Mouse (Mus musculus) heart, embryonic 14.5 days (tissue): ENCODE results near the gene Muc4. TPM values are rescaled to one million over a fixed set of nuclear protein-coding genes. Genes with fewer than 3 reads are reported as not detected.

Source experiments
- ATAC-seq: fragments of 200-750 bp; cut with Nextera tagmentation; 2 replicates; pipeline ENCODE4 v1.8.0; 2017; ENCODE audit warnings: low read depth, moderate TSS enrichment; ENCODE audit not compliant: insufficient number of reproducible peaks, insufficient read depth, low FRiP score
- H3K27ac ChIP-seq, 2 experiments: fragments of 200-500 bp in 1 of 2; fragments of 300-500 bp in 1 of 2; sonication (generic) in 1 of 2; replicated peaks in 1 of 2; 2 replicates each; pipeline ENCODE4 v1.5.1; 2012 to 2014; ENCODE audit warnings: low read depth in 2 of 2, low read length in 2 of 2, control low read depth in 1 of 2, mild to moderate bottlenecking in 1 of 2, mixed read lengths in 1 of 2; ENCODE audit not compliant: control insufficient read depth in 1 of 2, insufficient read depth in 1 of 2
- H3K27me3 ChIP-seq: fragments of 300-500 bp; sonication (generic); 2 replicates; pipeline ENCODE4 v1.6.1; 2014; ENCODE audit warnings: mild to moderate bottlenecking, low read length, control low read depth; ENCODE audit not compliant: control insufficient read depth, insufficient read depth
- H3K36me3 ChIP-seq: fragments of 300-500 bp; sonication (generic); 2 replicates; pipeline ENCODE4 v1.6.1; 2014; ENCODE audit warnings: mild to moderate bottlenecking, control low read depth, low read length, mixed read lengths; ENCODE audit not compliant: control insufficient read depth, insufficient read depth
- H3K4me1 ChIP-seq, 2 experiments: fragments of 200-500 bp in 1 of 2; fragments of 300-500 bp in 1 of 2; sonication (generic) in 1 of 2; 2 replicates each; pipeline ENCODE4 v1.6.1; 2012 to 2014; ENCODE audit warnings: low read length in 2 of 2, control low read depth in 1 of 2, mixed read lengths in 1 of 2; ENCODE audit not compliant: control insufficient read depth in 2 of 2, insufficient read depth in 2 of 2
- H3K4me2 ChIP-seq: fragments of 300-500 bp; sonication (generic); 2 replicates; pipeline ENCODE4 v1.6.1; 2014; ENCODE audit warnings: mild to moderate bottlenecking, low read length
- H3K4me3 ChIP-seq, 2 experiments: fragments of 200-500 bp in 1 of 2; fragments of 300-500 bp in 1 of 2; sonication (generic) in 1 of 2; 2 replicates each; pipeline ENCODE4 v1.5.1; 2012 to 2014; ENCODE audit warnings: low read length in 2 of 2, mild to moderate bottlenecking in 2 of 2, control low read depth in 1 of 2, low read depth in 1 of 2, moderate library complexity in 1 of 2; ENCODE audit not compliant: control insufficient read depth in 1 of 2, insufficient read depth in 1 of 2
- H3K9ac ChIP-seq: fragments of 300-500 bp; sonication (generic); 2 replicates; pipeline ENCODE4 v1.6.1; 2014; ENCODE audit warnings: mild to moderate bottlenecking, low read length
- H3K9me3 ChIP-seq: fragments of 300-500 bp; sonication (generic); 2 replicates; pipeline ENCODE4 v1.6.1; 2016; ENCODE audit warnings: low read length, control low read depth; ENCODE audit not compliant: control insufficient read depth
- WGBS: fragments of 180-500 bp; shearing (Covaris S2); extraction: QIAGEN DNeasy Blood & Tissue Kit; methylation state at CpG from one replicate; pipeline ENCODE4 v1.1.7; 2014; 5-methylcytosine and 5-hydroxymethylcytosine counted together
- polyA plus RNA-seq: library from polyadenylated mRNA; unstranded; fragments of >200 nt; fragmentation: Nextera tagmentation; extraction: Ambion mirVana; gene quantifications from 2 replicates; pipeline ENCODE4 v1.2.1, GENCODE M21; 2014

Muc4 gene
- polyA plus RNA-seq, 1 experiment from 2014 or later: not detected

- Histone ChIP-seq H3K36me3 (no peaks in the 10 kb centered on the region), H3K27ac (no peak overlapping the region), H3K4me1 (no peaks in the 10 kb centered on the region), H3K9me3 (no peaks in the 10 kb centered on the region), H3K4me2 (no peak overlapping the region), H3K27me3 (no peaks in the 10 kb centered on the region), H3K9ac (no peak overlapping the region), H3K4me3 (no peak overlapping the region)
- 75% methylated on average over 5 of the region's 5 CpGs for WGBS
- ATAC-seq: no peak
Measured at GRCm38 (mm10) chr16:32750242-32751127, 14.8 kb downstream of the Muc4 start.

DNA sequence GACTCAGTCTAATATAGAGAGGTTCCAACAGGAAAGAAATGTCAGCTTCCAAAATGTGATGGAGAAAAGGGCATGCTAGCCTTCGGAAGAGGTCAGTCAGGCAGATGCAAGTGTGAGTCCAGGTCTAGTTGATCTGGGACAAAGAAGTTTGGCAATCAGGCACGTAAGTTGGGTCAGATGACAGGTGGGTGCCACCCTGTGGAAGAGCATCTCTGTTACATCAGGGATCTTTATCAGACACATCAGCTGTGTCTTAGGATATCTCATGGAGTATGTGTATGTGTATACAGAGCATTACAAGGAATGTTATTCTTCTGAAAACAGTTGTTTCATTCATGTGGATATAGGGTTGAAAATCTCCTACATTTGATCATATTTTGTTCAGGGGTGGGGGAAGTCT is 28.9 kb downstream of the Muc4 start:
- Histone ChIP-seq H3K4me3 (no peak overlapping the region), H3K36me3 (no peaks in the 10 kb centered on the region), H3K27me3 (no peaks in the 10 kb centered on the region), H3K4me2 (no peak overlapping the region), H3K27ac (no peak overlapping the region), H3K4me1 (peaks cover 0 to 5% of the 10 kb centered on the region in 2 experiments; a peak in 1 of 4 replicates), H3K9ac (no peak overlapping the region), H3K9me3 (no peaks in the 10 kb centered on the region)
- no peak for ATAC-seq
- 84% methylated on average over 2 of the region's 2 CpGs for WGBS

DNA sequence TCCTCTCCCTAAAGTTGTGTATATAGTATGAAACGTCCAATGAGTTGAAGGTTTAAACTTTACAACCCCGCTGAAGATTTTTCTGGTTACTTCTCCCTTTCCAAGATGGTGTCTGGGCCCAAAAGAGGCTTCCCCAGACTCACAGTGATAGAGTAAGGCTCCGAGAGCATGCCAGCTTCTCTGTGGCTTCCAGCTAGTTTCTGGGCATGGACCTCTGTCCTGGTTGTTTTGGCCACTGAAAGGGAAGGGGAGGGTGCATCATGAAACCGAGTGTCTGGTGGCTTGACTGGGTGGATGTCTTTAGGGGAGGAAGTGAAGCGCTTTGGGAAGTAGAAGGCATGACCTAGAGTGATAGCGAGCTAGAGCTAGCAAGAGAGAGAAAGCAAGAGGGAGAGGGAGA is 29.3 kb downstream of the Muc4 start:
- H3K9me3 ChIP-seq: no peaks in the 10 kb centered on the region
- H3K27ac ChIP-seq: no peak overlapping the region
- peaks cover 0 to 5% of the 10 kb centered on the region in 2 experiments; a peak in 1 of 4 replicates for H3K4me1 ChIP-seq
- H3K9ac ChIP-seq: no peak overlapping the region
- WGBS: 68% methylated on average over 6 of the region's 6 CpGs
- H3K27me3 ChIP-seq: no peaks in the 10 kb centered on the region
- no peak for ATAC-seq
- H3K4me3 ChIP-seq: no peak overlapping the region
- no peak overlapping the region for H3K4me2 ChIP-seq
- H3K36me3 ChIP-seq: no peaks in the 10 kb centered on the region

GRCm38 (mm10) chr16:32766904-32767303 is 31.2 kb downstream of the Muc4 start:
- no peaks in the 10 kb centered on the region for H3K9me3 ChIP-seq
- no peaks in the 10 kb centered on the region for H3K27me3 ChIP-seq
- H3K9ac ChIP-seq: no peak overlapping the region
- H3K36me3 ChIP-seq: no peaks in the 10 kb centered on the region
- no peak for ATAC-seq
- peaks cover 0 to 4% of the 10 kb centered on the region in 2 experiments; a peak in 1 of 4 replicates for H3K4me1 ChIP-seq
- H3K27ac ChIP-seq: no peak overlapping the region
- 87% methylated on average over 7 of the region's 7 CpGs for WGBS
- no peak overlapping the region for H3K4me3 ChIP-seq
- H3K4me2 ChIP-seq: no peak overlapping the region

GRCm38 (mm10) chr16:32776676-32777075 is 41.0 kb downstream of the Muc4 start:
- no peaks in the 10 kb centered on the region for H3K9me3 ChIP-seq
- ATAC-seq: no peak
- no peaks in the 10 kb centered on the region for H3K27me3 ChIP-seq
- peaks cover 4 to 8% of the 10 kb centered on the region in 2 experiments for H3K4me1 ChIP-seq
- H3K4me3 ChIP-seq: no peak overlapping the region
- no peak overlapping the region for H3K9ac ChIP-seq
- H3K27ac ChIP-seq: no peak overlapping the region
- H3K4me2 ChIP-seq: no peak overlapping the region
- no peaks in the 10 kb centered on the region for H3K36me3 ChIP-seq
- WGBS: 76% methylated on average over 10 of the region's 10 CpGs

DNA sequence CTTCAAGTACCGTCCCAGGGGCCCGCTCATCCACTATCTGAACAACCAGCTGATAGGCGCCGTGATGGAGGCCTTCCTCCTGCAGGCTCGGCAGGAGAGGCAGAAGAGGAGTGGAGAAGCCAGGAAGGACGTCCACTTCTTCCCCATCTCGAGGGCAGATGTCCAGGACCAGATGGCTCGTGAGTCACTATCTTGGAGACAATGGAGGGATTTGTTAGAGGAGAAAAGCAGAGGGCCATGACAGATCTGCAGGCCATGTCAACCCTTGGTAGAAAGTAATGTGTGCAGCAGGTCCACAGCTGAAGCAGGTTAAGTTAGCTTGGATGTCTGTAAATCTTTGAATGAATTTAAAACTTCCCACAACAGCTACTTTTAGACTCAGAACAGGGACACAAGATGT is 43.3 kb downstream of the Muc4 start:
- Histone ChIP-seq H3K4me3 (no peak overlapping the region), H3K36me3 (no peaks in the 10 kb centered on the region), H3K27ac (no peak overlapping the region), H3K4me1 (peaks cover 4 to 8% of the 10 kb centered on the region in 2 experiments), H3K4me2 (no peak overlapping the region), H3K27me3 (no peaks in the 10 kb centered on the region), H3K9me3 (no peaks in the 10 kb centered on the region), H3K9ac (no peak overlapping the region)
- WGBS: 6% methylated on average over 8 of the region's 8 CpGs
- no peak for ATAC-seq

GRCm38 (mm10) chr16:32783324-32784062 is 47.8 kb downstream of the Muc4 start:
- Histone ChIP-seq H3K9me3 (no peaks in the 10 kb centered on the region), H3K27me3 (no peaks in the 10 kb centered on the region), H3K9ac (no peak overlapping the region), H3K36me3 (no peaks in the 10 kb centered on the region), H3K4me2 (no peak overlapping the region), H3K4me1 (peaks cover 4 to 6% of the 10 kb centered on the region in 2 experiments), H3K27ac (no peak overlapping the region), H3K4me3 (no peak overlapping the region)
- WGBS: 63% methylated on average over 5 of the region's 5 CpGs
- ATAC-seq: no peak
